22 mouse cellular contexts compared by ENCODE assay signal in the genomic region with DNA sequence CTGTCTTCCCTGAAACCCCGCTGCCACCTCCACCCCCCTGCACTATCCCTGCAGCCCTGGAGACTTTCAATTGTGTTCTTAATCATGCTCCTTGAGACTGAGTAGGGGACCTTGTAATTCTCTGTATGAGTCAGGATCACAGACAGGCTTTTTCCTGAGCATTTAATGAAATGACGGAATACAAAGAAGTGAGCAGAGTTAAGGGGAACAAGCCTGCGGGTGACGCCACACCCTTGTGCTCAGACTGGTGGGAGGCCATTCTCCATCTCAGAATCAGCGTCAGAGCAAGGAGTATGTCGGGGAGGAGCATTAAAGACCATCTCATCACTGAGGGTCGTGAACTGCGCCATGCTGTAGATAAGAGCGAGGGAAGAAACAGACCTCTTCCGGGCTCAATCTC.
DNase-seq lines count a peak whose midpoint lies in the region; ATAC-seq and TF ChIP-seq lines count a peak whose summit lies in the region.
"Had no signal": no experiment of that assay in that cellular context is flagged by ENCODE, and none has a peak within 500 bp of the region (broad histone marks: within the 10 kb centered on the region; RNA-seq: fewer than 3 reads in every experiment).

No protein-coding gene starts in this region.

- WGBS in midbrain, embryonic 11.5 days: 36% methylated on average over 10 of the region's 10 CpGs
- 45% methylated on average over 10 of the region's 10 CpGs for WGBS in midbrain, postnatal 0 days
- WGBS in forebrain, embryonic 15.5 days: 26% methylated on average over 10 of the region's 10 CpGs
- 32% methylated on average over 10 of the region's 10 CpGs for WGBS in midbrain, embryonic 16.5 days
- 78% methylated on average over 10 of the region's 10 CpGs for WGBS in kidney, embryonic 15.5 days
- WGBS in heart, embryonic 10.5 days: 42% methylated on average over 10 of the region's 10 CpGs

- no peak for ATAC-seq in midbrain, embryonic 11.5 days (ENCODE audit: low FRiP score)
- no peak; the same call in 1 of the 2 replicates for ATAC-seq in midbrain, postnatal 0 days (ENCODE audit: low FRiP score)
- peak; percentile 51; the same call in 1 of the 2 replicates for ATAC-seq in forebrain, embryonic 15.5 days (replicated peaks)
- ATAC-seq in midbrain, embryonic 16.5 days: 0 out of 2 replicates have a peak, but pooled peaks have one; percentile 25
- no peak for ATAC-seq in kidney, embryonic 15.5 days (replicated peaks; ENCODE audit: low FRiP score)

- no peaks in the 10 kb centered on the region for H3K36me3 ChIP-seq in midbrain, embryonic 11.5 days (ENCODE audit: control insufficient read depth, insufficient read depth, low read length)
- H3K36me3 ChIP-seq in midbrain, postnatal 0 days (ENCODE audit: insufficient read depth, low read length): no peaks in the 10 kb centered on the region
- H3K36me3 ChIP-seq in forebrain, embryonic 15.5 days: no peaks in the 10 kb centered on the region
- no peaks in the 10 kb centered on the region for H3K36me3 ChIP-seq in midbrain, embryonic 16.5 days (ENCODE audit: control insufficient read depth, insufficient read depth, low read length)
- H3K36me3 ChIP-seq in kidney, embryonic 15.5 days: no peaks in the 10 kb centered on the region
- H3K36me3 ChIP-seq in heart, embryonic 10.5 days: no peaks in the 10 kb centered on the region
- H3K36me3 ChIP-seq: heart, embryonic 12.5 days; hindbrain, embryonic 12.5 days; limb, embryonic 15.5 days; liver, embryonic 15.5 days; lung, embryonic 15.5 days; neural tube, embryonic 12.5 days had no signal

- DNase-seq in midbrain, embryonic 11.5 days (ENCODE audit: low spot score, missing footprints): peak; percentile 81
- DNase-seq in midbrain, postnatal 0 days (ENCODE audit: low spot score): no peak
- peak; percentile 42 for DNase-seq in brain, adult 2 months (ENCODE audit: low read depth, low spot score)
- DNase-seq in heart, embryonic 10.5 days (ENCODE audit: low spot score): no peak
- no peak for DNase-seq in embryo, embryonic 10 days (ENCODE audit: low spot score)
- DNase-seq: embryo, embryonic 11 days; gastrocnemius, postnatal 10 days; heart, adult 11 months; heart, postnatal 14 days; kidney, adult 18-20 months; lung, postnatal 36 days; thymus, postnatal 14 days had no signal

- H3K4me3 ChIP-seq in midbrain, embryonic 11.5 days (ENCODE audit: low read depth, low read length): no peak overlapping the region
- H3K4me3 ChIP-seq in midbrain, postnatal 0 days (ENCODE audit: low read depth, low read length): no peak overlapping the region
- no peak overlapping the region for H3K4me3 ChIP-seq in forebrain, embryonic 15.5 days
- no peak overlapping the region for H3K4me3 ChIP-seq in midbrain, embryonic 16.5 days (ENCODE audit: low read depth, low read length)
- no peak overlapping the region for H3K4me3 ChIP-seq in kidney, embryonic 15.5 days (replicated peaks)
- H3K4me3 ChIP-seq in heart, embryonic 10.5 days: no peak overlapping the region
- H3K4me3 ChIP-seq: heart, embryonic 12.5 days; hindbrain, embryonic 12.5 days; left cerebral cortex, adult 2 months; limb, embryonic 15.5 days; liver, embryonic 15.5 days; lung, embryonic 15.5 days; neural tube, embryonic 12.5 days had no signal

- H3K27me3 ChIP-seq in midbrain, embryonic 11.5 days (ENCODE audit: control insufficient read depth, insufficient read depth, low read length): no peaks in the 10 kb centered on the region
- H3K27me3 ChIP-seq in midbrain, postnatal 0 days (ENCODE audit: insufficient read depth, low read length): no peaks in the 10 kb centered on the region
- no peaks in the 10 kb centered on the region for H3K27me3 ChIP-seq in forebrain, embryonic 15.5 days
- no peaks in the 10 kb centered on the region; the same call in 1 of the 2 replicates for H3K27me3 ChIP-seq in midbrain, embryonic 16.5 days (ENCODE audit: control insufficient read depth, insufficient read depth, low read depth, low read length)
- no peaks in the 10 kb centered on the region for H3K27me3 ChIP-seq in kidney, embryonic 15.5 days
- H3K27me3 ChIP-seq in heart, embryonic 10.5 days (ENCODE audit: insufficient read depth, poor library complexity, severe bottlenecking): no peaks in the 10 kb centered on the region
- H3K27me3 ChIP-seq: heart, embryonic 12.5 days; hindbrain, embryonic 12.5 days; limb, embryonic 15.5 days; liver, embryonic 15.5 days; lung, embryonic 15.5 days; neural tube, embryonic 12.5 days had no signal

- no peak overlapping the region for H3K9ac ChIP-seq in midbrain, embryonic 11.5 days (ENCODE audit: low read length)
- H3K9ac ChIP-seq in midbrain, postnatal 0 days (replicated peaks; ENCODE audit: low read length, poor library complexity, severe bottlenecking): no peak overlapping the region
- H3K9ac ChIP-seq in forebrain, embryonic 15.5 days (replicated peaks): no peak overlapping the region
- H3K9ac ChIP-seq in midbrain, embryonic 16.5 days (ENCODE audit: low read depth, low read length): no peak overlapping the region
- no peak overlapping the region for H3K9ac ChIP-seq in kidney, embryonic 15.5 days
- H3K9ac ChIP-seq: heart, embryonic 12.5 days; hindbrain, embryonic 12.5 days; limb, embryonic 15.5 days; liver, embryonic 15.5 days; lung, embryonic 15.5 days; neural tube, embryonic 12.5 days had no signal

- H3K4me1 ChIP-seq in midbrain, embryonic 11.5 days (ENCODE audit: control insufficient read depth, insufficient read depth, low read length): peaks cover 11% of the 10 kb centered on the region
- H3K4me1 ChIP-seq in midbrain, postnatal 0 days (ENCODE audit: insufficient read depth, low read length): no peaks in the 10 kb centered on the region
- peaks cover 11% of the 10 kb centered on the region; the same call in 1 of the 2 replicates for H3K4me1 ChIP-seq in forebrain, embryonic 15.5 days
- peaks cover 12% of the 10 kb centered on the region for H3K4me1 ChIP-seq in midbrain, embryonic 16.5 days (ENCODE audit: control insufficient read depth, insufficient read depth, low read length)
- no peaks in the 10 kb centered on the region for H3K4me1 ChIP-seq in kidney, embryonic 15.5 days
- H3K4me1 ChIP-seq in heart, embryonic 10.5 days: peaks cover 12% of the 10 kb centered on the region; the same call in 1 of the 2 replicates
- H3K4me1 ChIP-seq: hindbrain, embryonic 12.5 days; limb, embryonic 15.5 days; liver, embryonic 15.5 days; lung, embryonic 15.5 days; neural tube, embryonic 12.5 days had no signal

- no peaks in the 10 kb centered on the region for H3K9me3 ChIP-seq in midbrain, embryonic 11.5 days (ENCODE audit: control insufficient read depth, low read length)
- no peaks in the 10 kb centered on the region for H3K9me3 ChIP-seq in midbrain, postnatal 0 days (ENCODE audit: low read length)
- no peaks in the 10 kb centered on the region for H3K9me3 ChIP-seq in forebrain, embryonic 15.5 days
- no peaks in the 10 kb centered on the region for H3K9me3 ChIP-seq in midbrain, embryonic 16.5 days (replicated peaks; ENCODE audit: control insufficient read depth, low read length, poor library complexity, severe bottlenecking)
- no peaks in the 10 kb centered on the region for H3K9me3 ChIP-seq in kidney, embryonic 15.5 days (replicated peaks)
- H3K9me3 ChIP-seq in heart, embryonic 10.5 days: no peaks in the 10 kb centered on the region
- H3K9me3 ChIP-seq: heart, embryonic 12.5 days; hindbrain, embryonic 12.5 days; limb, embryonic 15.5 days; liver, embryonic 15.5 days; lung, embryonic 15.5 days; neural tube, embryonic 12.5 days had no signal

- H3K4me2 ChIP-seq in midbrain, embryonic 11.5 days: no peak overlapping the region
- H3K4me2 ChIP-seq in midbrain, postnatal 0 days (ENCODE audit: low read depth, low read length, poor library complexity, severe bottlenecking): no peak overlapping the region
- H3K4me2 ChIP-seq in forebrain, embryonic 15.5 days (replicated peaks): no peak overlapping the region
- H3K4me2 ChIP-seq in midbrain, embryonic 16.5 days (ENCODE audit: low read length): no peak overlapping the region
- no peak overlapping the region for H3K4me2 ChIP-seq in kidney, embryonic 15.5 days
- H3K4me2 ChIP-seq: heart, embryonic 12.5 days; hindbrain, embryonic 12.5 days; limb, embryonic 15.5 days; liver, embryonic 15.5 days; lung, embryonic 15.5 days; neural tube, embryonic 12.5 days had no signal

- no peak for TF ChIP-seq CTCF in midbrain, postnatal 0 days (IDR thresholded peaks at IDR 0.05)

- no peak overlapping the region for H3K27ac ChIP-seq in midbrain, embryonic 11.5 days (ENCODE audit: low read depth, low read length)
- H3K27ac ChIP-seq in midbrain, postnatal 0 days (ENCODE audit: low read depth, low read length): no peak overlapping the region
- no peak overlapping the region for H3K27ac ChIP-seq in forebrain, embryonic 15.5 days (replicated peaks)
- no peak overlapping the region for H3K27ac ChIP-seq in midbrain, embryonic 16.5 days (ENCODE audit: low read length)
- H3K27ac ChIP-seq in kidney, embryonic 15.5 days: no peak overlapping the region
- no peak overlapping the region for H3K27ac ChIP-seq in heart, embryonic 10.5 days
- H3K27ac ChIP-seq: hindbrain, embryonic 12.5 days; left cerebral cortex, adult 2 months; limb, embryonic 15.5 days; liver, embryonic 15.5 days; lung, embryonic 15.5 days; neural tube, embryonic 12.5 days had no signal

Comparison
In these comparisons a context has a peak if more than half of its experiments do, and no peak if none do; other contexts are left out.
1. ATAC-seq: peak in forebrain, embryonic 15.5 days (single experiment) and midbrain, embryonic 16.5 days (single experiment); none in midbrain, embryonic 11.5 days (single experiment), midbrain, postnatal 0 days (single experiment) and kidney, embryonic 15.5 days (single experiment).
2. DNase-seq: peak in midbrain, embryonic 11.5 days (single experiment) and brain, adult 2 months (single experiment); none in midbrain, postnatal 0 days (single experiment), heart, embryonic 10.5 days (single experiment) and embryo, embryonic 10 days (single experiment).